Mouse (Mus musculus): ENCODE results near the gene Ptges. TPM values are rescaled to one million over a fixed set of nuclear protein-coding genes. Genes with fewer than 3 reads are reported as not detected.

The Ptges gene
- 15.4 and 27.0 TPM in 2 replicates for polyA plus RNA-seq (2012; rRNA removed)

GRCm38 (mm10) chr2:30929483-30930045, at the start of gene Ptges:
Gene Ptges (minus strand): TSS chr2:30929863.

GRCm38 (mm10) chr2:30967352-30968327, 38.0 kb upstream of the Ptges start, which contains the start of gene Tor1a:
Gene Tor1a (minus strand): TSS chr2:30967933.

GRCm38 (mm10) chr2:30952824-30953490, 23.3 kb upstream of the Ptges start, which contains the start of gene Tor1b:
Gene Tor1b (plus strand): TSS chr2:30952959.

Other genes starting within 250 kb of the Ptges start
- 8.8 and 10.5 TPM in 2 replicates for gene 1700001O22Rik, start 126.2 kb downstream of the Ptges start, polyA plus RNA-seq (2012; rRNA removed)
- gene Ntmt1, start 122.0 kb downstream of the Ptges start, polyA plus RNA-seq (2012; rRNA removed) = 34.4 and 37.6 TPM in 2 replicates
- 43.8 and 48.1 TPM in 2 replicates for gene Asb6, start 99.5 kb downstream of the Ptges start, polyA plus RNA-seq (2012; rRNA removed)
- gene Prrx2, start 94.9 kb downstream of the Ptges start, polyA plus RNA-seq (2012; rRNA removed) = 9.9 and 10.0 TPM in 2 replicates
- gene Tor1b, start 23.1 kb upstream of the Ptges start, polyA plus RNA-seq (2012; rRNA removed) = 23.8 and 24.8 TPM in 2 replicates
- gene Tor1a, start 38.1 kb upstream of the Ptges start, polyA plus RNA-seq (2012; rRNA removed) = 59.6 and 61.5 TPM in 2 replicates
- 9.7 and 13.0 TPM in 2 replicates for gene BC005624, start 52.3 kb upstream of the Ptges start, polyA plus RNA-seq (2012; rRNA removed)
- gene Usp20, start 52.4 kb upstream of the Ptges start, polyA plus RNA-seq (2012; rRNA removed) = 14.1 and 15.5 TPM in 2 replicates
- gene Fnbp1, start 212.1 kb upstream of the Ptges start, polyA plus RNA-seq (2012; rRNA removed) = 42.8 and 52.5 TPM in 2 replicates
- 26.8 and 27.9 TPM in 2 replicates for gene Gpr107, start 222.5 kb upstream of the Ptges start, polyA plus RNA-seq (2012; rRNA removed)